Mouse (Mus musculus): ENCODE results near the gene Pdcd4. TPM values are rescaled to one million over a fixed set of nuclear protein-coding genes. Genes with fewer than 3 reads are reported as not detected.

Gene Pdcd4
- total RNA-seq, 4 experiments from 2014 or later: 95.8 to 102 (median 98.8) TPM

- no peak for DNase-seq (ENCODE audit: low spot score in 2 of 2)
Observed at GRCm38 (mm10) chr19:53870568-53870967, 21.5 kb upstream of the Pdcd4 start.

DNA sequence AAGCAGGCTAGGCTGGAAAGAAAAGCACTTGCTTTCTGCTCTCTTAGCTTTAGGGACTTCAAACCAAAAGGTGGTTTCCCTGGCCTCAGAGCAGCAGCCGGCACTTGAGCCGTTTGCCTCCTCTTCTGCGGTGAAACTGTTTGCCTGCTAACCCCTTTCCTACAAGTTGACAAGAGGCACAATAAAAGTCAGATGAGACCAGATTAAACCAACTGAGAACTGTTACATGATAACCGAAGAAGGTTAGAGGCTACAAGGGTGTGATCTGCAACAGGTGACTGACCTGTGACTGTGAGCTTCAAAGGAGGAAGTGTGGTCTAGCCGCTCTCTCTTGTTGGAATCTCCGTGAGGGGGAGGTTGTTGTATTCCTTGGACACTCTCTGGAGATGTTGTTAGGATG, 20.5 kb upstream of the Pdcd4 start:
- no peak for DNase-seq (ENCODE audit: low spot score in 2 of 2)

DNA sequence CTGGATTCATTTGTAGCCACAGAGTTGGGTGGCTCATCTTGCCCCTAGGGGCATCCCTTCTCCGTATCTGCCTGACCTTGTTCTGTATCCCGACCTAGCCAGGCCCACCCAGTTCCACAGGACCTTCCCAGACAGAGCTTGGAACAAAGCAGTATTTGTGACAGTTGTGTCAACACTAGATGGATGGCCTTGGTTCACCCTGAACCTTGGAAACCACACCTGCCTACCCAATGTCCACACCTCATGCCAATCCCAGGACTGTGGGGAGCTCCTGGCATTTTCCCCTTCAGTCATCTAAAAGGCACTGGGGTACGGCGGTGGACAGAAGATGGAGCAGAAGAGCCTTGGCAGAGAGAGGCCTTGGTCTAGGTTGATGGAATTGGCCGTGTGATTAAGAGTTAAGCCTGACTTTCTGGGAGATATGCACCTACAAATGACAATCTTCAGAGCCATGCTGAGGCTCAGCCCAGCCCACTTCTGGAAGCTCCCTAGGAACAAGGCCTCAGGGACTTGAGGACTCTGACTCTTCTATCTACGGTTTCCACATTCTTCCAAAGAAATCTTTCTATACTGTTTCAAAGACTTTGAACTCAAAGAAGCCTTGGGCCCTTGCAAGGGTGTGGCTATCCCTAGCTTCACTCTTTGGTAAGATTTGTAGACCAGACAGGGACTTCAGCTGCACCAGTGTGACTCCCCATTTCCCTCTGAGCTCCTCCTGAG, 18.9 kb upstream of the Pdcd4 start:
- DNase-seq (ENCODE audit: low spot score in 2 of 2): no peak

DNA sequence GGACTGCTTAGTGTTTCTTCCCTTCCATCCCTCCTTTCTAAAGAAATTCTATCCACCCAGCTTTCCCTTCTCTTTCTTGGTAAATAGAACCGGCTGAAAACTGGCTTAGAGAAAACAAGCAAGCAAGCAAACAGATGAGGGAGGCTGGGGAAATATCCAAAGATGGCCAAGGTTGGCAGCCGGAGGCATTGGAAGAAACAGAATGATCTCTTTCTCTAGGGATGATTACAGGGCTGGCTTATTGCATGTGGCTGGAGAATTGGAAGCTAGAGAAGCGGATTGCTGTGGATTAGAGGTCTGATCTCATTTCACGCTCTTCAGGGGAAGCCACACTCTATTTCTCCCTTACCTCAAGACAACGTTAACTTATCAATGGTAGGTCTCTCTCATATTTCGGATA, 16.8 kb upstream of the Pdcd4 start:
- no peak for DNase-seq (ENCODE audit: low spot score in 2 of 2)

GRCm38 (mm10) chr19:53877779-53878178, 14.3 kb upstream of the Pdcd4 start:
- DNase-seq (ENCODE audit: low spot score in 2 of 2): no peak

DNA sequence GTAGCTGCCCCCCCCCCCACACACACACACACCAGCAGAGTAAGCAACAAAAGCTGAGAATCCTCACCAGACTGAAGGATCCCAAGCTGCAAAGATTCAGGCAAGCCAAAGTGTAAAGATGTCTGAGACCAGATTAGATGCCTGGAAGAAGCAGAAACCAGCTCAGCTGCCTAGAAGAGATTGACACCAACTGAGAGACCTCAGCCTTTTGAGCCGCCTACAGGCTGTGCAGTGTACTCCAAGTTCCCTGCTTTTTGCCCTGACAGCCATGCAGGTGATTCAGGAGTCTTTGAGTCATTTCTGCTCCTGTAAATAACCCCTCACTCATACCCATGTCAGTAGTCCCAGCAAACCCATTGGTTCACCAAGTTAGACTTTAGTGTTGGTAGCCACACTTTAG, 11.6 kb upstream of the Pdcd4 start:
- no peak for DNase-seq (ENCODE audit: low spot score in 2 of 2)

- DNase-seq (ENCODE audit: low spot score in 2 of 2): no peak
Observed at GRCm38 (mm10) chr19:53881786-53882185, 10.2 kb upstream of the Pdcd4 start.

DNA sequence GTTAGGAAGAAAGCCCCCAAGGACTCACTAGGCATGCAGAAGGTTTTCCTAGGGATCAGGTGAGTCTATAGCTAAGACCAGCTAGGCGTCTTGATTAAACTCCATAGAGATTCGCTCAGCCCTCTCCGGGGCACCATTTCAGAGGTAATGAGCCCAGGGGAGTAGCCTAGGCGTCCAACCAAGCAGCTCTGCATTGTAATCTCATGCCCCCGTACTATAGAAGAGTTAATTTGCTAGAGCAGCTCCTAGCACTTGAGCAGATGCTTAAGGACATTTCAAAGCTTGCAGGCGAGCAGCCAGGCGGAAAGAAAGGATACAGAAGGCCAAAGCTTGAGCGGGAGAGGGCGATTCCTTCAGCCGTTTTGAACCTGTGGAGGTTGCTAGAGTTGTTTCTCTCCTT, 6.6 kb upstream of the Pdcd4 start:
- no peak for DNase-seq (ENCODE audit: low spot score in 2 of 2)

GRCm38 (mm10) chr19:53886576-53887370, 5.3 kb upstream of the Pdcd4 start:
- DNase-seq (ENCODE audit: low spot score in 2 of 2): no peak

- DNase-seq (ENCODE audit: low spot score in 2 of 2): no peak
Observed at GRCm38 (mm10) chr19:53887822-53888221, 4.2 kb upstream of the Pdcd4 start.

GRCm38 (mm10) chr19:53888331-53888730, 3.7 kb upstream of the Pdcd4 start:
- no peak for DNase-seq (ENCODE audit: low spot score in 2 of 2)

GRCm38 (mm10) chr19:53889555-53889954, 2.5 kb upstream of the Pdcd4 start:
- DNase-seq (ENCODE audit: low spot score in 2 of 2): no peak

DNA sequence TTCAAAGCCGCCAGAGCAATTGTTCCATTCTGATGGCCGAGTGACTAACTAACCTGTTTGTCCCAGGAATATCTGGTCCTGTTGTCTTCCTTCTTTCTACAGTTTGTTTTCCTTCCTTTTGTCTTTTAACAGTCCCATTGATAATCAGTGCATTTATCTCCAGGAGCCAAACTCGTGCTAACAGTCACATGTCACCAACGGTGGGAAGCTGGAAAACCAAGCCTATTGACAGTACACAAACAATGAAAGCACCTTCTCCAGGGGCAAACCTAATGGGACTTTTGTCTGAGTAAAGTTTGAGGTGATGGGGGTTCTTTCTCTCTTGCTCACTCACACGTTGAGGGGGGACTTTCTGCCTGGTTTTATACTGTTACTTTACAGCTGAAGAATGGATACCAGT, 1.8 kb upstream of the Pdcd4 start:
- DNase-seq (ENCODE audit: low spot score in 2 of 2): no peak

- DNase-seq (ENCODE audit: low spot score in 2 of 2): no peak
Observed at GRCm38 (mm10) chr19:53890781-53891251, 1.2 kb upstream of the Pdcd4 start.

DNA sequence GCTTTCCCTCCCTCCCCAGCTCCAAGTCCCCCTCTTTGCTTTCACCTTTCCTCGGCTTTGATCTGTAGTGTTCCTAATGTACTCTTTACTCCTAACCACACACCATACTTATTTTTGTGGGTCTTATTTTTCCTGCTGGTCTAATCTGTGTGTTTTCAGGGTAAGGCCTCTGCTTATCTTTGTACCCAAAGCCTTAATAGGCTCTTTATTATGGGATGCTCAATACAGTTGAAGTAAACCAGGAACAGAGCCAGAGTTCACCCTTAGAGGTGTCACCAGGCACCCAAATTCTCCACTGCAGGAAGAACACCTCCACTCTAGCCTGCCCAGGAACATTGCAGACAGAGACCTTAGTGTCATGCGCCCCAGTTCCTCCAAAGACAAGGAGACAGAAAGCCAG, 462 bp upstream of the Pdcd4 start:
- no peak for DNase-seq (ENCODE audit: low spot score in 2 of 2)

DNA sequence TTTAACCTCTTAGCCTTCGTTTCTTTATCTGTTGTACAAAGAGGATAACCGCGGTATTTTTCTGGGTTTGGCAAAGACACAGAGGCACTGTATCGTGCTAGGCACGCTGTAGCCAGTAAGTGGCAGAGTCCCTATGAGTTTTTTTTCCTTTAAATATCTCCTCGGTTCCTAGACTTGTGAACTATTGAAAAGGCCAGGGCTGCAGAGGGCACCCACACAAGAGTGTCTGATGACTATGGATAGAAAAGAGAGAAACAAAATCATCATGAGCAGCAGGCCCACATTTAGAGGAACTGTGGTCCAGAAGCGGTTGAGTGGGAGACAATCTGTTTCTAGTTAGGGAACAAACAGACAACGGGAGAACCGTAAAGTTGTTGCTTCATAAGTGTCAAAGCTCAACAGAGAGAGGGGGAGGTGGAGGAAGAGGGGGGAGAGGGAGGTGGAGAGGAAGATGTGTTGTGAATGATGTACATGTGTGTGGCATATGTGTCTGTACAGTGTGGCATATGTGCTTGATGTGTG, 868 bp downstream of the Pdcd4 start:
- no peak for DNase-seq (ENCODE audit: low spot score in 2 of 2)

- no peak for DNase-seq (ENCODE audit: low spot score in 2 of 2)
Observed at GRCm38 (mm10) chr19:53893711-53894171, 1.7 kb downstream of the Pdcd4 start.

DNA sequence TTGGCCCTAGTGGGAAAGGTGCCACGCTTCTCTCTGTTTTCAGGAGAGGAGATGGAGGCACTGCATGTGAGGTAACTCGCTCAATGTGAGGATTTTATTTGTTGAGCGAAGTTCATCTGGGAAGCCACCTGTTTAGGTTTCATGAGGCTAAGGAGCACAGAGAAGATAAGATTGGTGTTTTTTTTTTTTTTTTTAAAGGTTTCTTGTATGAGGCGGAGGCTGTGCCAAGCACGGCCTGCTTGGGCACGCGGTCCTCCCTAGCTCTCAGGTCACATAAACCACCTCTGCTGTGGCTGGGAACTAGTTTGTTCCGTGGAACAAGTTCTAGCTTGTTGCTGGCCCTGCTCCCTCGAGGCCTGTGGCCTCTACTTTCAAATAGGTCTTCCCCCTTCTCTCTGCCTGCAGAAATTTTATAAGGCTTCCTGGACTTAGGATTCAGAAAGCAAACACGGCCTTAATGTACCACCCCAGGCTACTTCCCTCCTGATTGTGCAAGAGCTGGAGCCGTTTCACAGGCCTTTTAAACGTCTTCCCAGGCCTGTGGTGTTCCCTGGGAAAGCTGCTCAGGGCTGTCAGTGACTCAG, 2.6 kb downstream of the Pdcd4 start:
- no peak for DNase-seq (ENCODE audit: low spot score in 2 of 2)

- DNase-seq (ENCODE audit: low spot score in 2 of 2): no peak
Observed at GRCm38 (mm10) chr19:53898046-53898445, 6.0 kb downstream of the Pdcd4 start.

- no peak for DNase-seq (ENCODE audit: low spot score in 2 of 2)
Observed at GRCm38 (mm10) chr19:53898498-53898897, 6.5 kb downstream of the Pdcd4 start.

GRCm38 (mm10) chr19:53898970-53899900, 7.2 kb downstream of the Pdcd4 start:
- no peak for DNase-seq (ENCODE audit: low spot score in 2 of 2)
